Mouse (Mus musculus): ENCODE results near the gene Dok3.
"Not testable (repeated sequence)": the region's sequence is repeated elsewhere in the genome, so short reads cannot be mapped to it uniquely, and the experiment has no call there.

The Dok3 gene

GRCm38 (mm10) chr13:55529198-55529915, at the start of gene Dok3:
Gene Dok3, minus strand, starts transcription at chr13:55529296.
- ChIA-PET POLR2A (interaction anchor here in 1 of 4 experiments (1.0 to 1.6 kb wide), 5 partner anchors 15 to 199 kb away, joined by 3 to 8 read pairs (median 3); partner anchors contain the start of gene Prr7), CTCF (interaction anchor here (0.5 to 1.1 kb wide), 6 partner anchors 11 to 508 kb away, joined by 3 to 4 read pairs (median 3); no protein-coding TSS in a partner anchor)

GRCm38 (mm10) chr13:55578086-55578485, 49.0 kb upstream of the Dok3 start:
- CTCF ChIA-PET, result no interaction called here
- POLR2A ChIA-PET, result no interaction called here

GRCm38 (mm10) chr13:55576872-55577271, 47.8 kb upstream of the Dok3 start:
- POLR2A ChIA-PET, result interaction anchor here in 2 of 4 experiments (0.6 to 1.8 kb wide), 3 partner anchors 46 to 162 kb away, joined by 3 to 4 read pairs (median 3); partner anchors contain the start of genes B230219D22Rik (in 1 of the 2) and Caml (in 1 of the 2)
- CTCF ChIA-PET, result not testable (repeated sequence)

GRCm38 (mm10) chr13:55575932-55576331, 46.8 kb upstream of the Dok3 start:
- CTCF ChIA-PET, result interaction anchor here (0.5 to 1.2 kb wide), 8 partner anchors 31 to 181 kb away, joined by 3 to 9 read pairs (median 3); partner anchors contain the start of gene Ddx46 (in 1 of the 4)

GRCm38 (mm10) chr13:55574321-55574720, 45.2 kb upstream of the Dok3 start:
- POLR2A ChIA-PET, result interaction anchor here in 1 of 4 experiments (1.0 to 1.4 kb wide), 2 partner anchors 17 to 26 kb away, joined by 3 to 5 read pairs; no protein-coding TSS in a partner anchor

More at GRCm38 (mm10) chr13:55575932-55576331, 46.8 kb upstream of the Dok3 start:
- POLR2A ChIA-PET, result interaction anchor here (0.6 to 1.8 kb wide), 18 partner anchors 9 to 423 kb away, joined by 3 to 7 read pairs (median 4); partner anchors contain the start of genes B230219D22Rik (in 2 of the 4), Caml (in 2 of the 4), B4galt7 (in 1 of the 4) and Ddx46 (in 1 of the 4)

GRCm38 (mm10) chr13:55573432-55573831, 44.3 kb upstream of the Dok3 start, which contains the start of gene Tmed9:
Gene Tmed9, plus strand, starts transcription at chr13:55573732.
- CTCF ChIA-PET, result interaction anchor here in 1 of 4 experiments (0.6 kb wide), 2 partner anchors 16 to 105 kb away, joined by 6 to 11 read pairs; no protein-coding TSS in a partner anchor
- POLR2A ChIA-PET, result interaction anchor here in 3 of 4 experiments (0.8 to 1.3 kb wide), 7 partner anchors 10 to 468 kb away, joined by 3 to 5 read pairs (median 4); partner anchors contain the start of genes B4galt7 (in 1 of the 3) and Zfp346 (in 1 of the 3)

More at GRCm38 (mm10) chr13:55574321-55574720, 45.2 kb upstream of the Dok3 start:
- CTCF ChIA-PET, result no interaction called here

- POLR2A ChIA-PET, result interaction anchor here in 3 of 4 experiments (0.7 to 1.9 kb wide), 11 partner anchors 9 to 467 kb away, joined by 3 to 7 read pairs (median 3); partner anchors contain the start of gene Zfp346 (in 1 of the 3)
- CTCF ChIA-PET, result interaction anchor here in 2 of 4 experiments (0.6 to 0.7 kb wide), 4 partner anchors 8 to 251 kb away, joined by 3 to 6 read pairs (median 4); partner anchors contain the start of gene Prelid1 (in 1 of the 2)
Measured at GRCm38 (mm10) chr13:55571977-55572376, 42.9 kb upstream of the Dok3 start.

GRCm38 (mm10) chr13:55571027-55571751, 42.1 kb upstream of the Dok3 start, which contains the start of gene Fam193b:
Gene Fam193b, minus strand, starts transcription at chr13:55571120.
- CTCF ChIA-PET, result interaction anchor here (0.5 to 1.2 kb wide), 5 partner anchors 35 to 705 kb away, joined by 3 to 6 read pairs (median 3); partner anchors contain the start of gene Ddx41 (in 2 of the 4)
- POLR2A ChIA-PET, result interaction anchor here in 3 of 4 experiments (0.8 to 2.0 kb wide), 21 partner anchors 9 to 122 kb away, joined by 3 to 14 read pairs (median 4); partner anchors contain the start of genes Caml (in 2 of the 3), B230219D22Rik (in 1 of the 3), B4galt7 (in 1 of the 3) and Ddx41 (in 1 of the 3)

GRCm38 (mm10) chr13:55570286-55570973, 41.3 kb upstream of the Dok3 start:
- POLR2A ChIA-PET, result interaction anchor here in 3 of 4 experiments (0.6 to 2.0 kb wide), 26 partner anchors 9 to 374 kb away, joined by 3 to 14 read pairs (median 4); partner anchors contain the start of genes Caml (in 2 of the 3), B230219D22Rik (in 1 of the 3), B4galt7 (in 1 of the 3) and Ddx41 (in 1 of the 3)
- CTCF ChIA-PET, result interaction anchor here (0.5 to 1.2 kb wide), 5 partner anchors 34 to 706 kb away, joined by 3 to 6 read pairs (median 3); partner anchors contain the start of gene Ddx41 (in 2 of the 4)

GRCm38 (mm10) chr13:55569726-55570285, 40.7 kb upstream of the Dok3 start:
- CTCF ChIA-PET, result interaction anchor here (0.6 to 1.2 kb wide), 4 partner anchors 33 to 258 kb away, joined by 3 to 6 read pairs (median 4); partner anchors contain the start of gene Ddx41 (in 2 of the 4)
- POLR2A ChIA-PET, result interaction anchor here in 3 of 4 experiments (0.6 to 2.0 kb wide), 22 partner anchors 8 to 374 kb away, joined by 3 to 14 read pairs (median 4); partner anchors contain the start of genes Caml (in 2 of the 3), B4galt7 (in 1 of the 3), Ddx41 (in 1 of the 3) and Grk6 (in 1 of the 3)

- POLR2A ChIA-PET, result interaction anchor here in 2 of 4 experiments (1.0 to 2.4 kb wide), 4 partner anchors 19 to 25 kb away, joined by 3 to 7 read pairs (median 4); no protein-coding TSS in a partner anchor
- CTCF ChIA-PET, result interaction anchor here in 2 of 4 experiments (0.5 to 0.6 kb wide), 2 partner anchors 218 to 921 kb away, joined by 3 to 5 read pairs; no protein-coding TSS in a partner anchor
Measured at GRCm38 (mm10) chr13:55568524-55568923, 39.4 kb upstream of the Dok3 start.

GRCm38 (mm10) chr13:55567949-55568348, 38.9 kb upstream of the Dok3 start:
- ChIA-PET POLR2A (interaction anchor here in 2 of 4 experiments (1.0 to 2.4 kb wide), 5 partner anchors 19 to 45 kb away, joined by 3 to 7 read pairs (median 3); no protein-coding TSS in a partner anchor), CTCF (interaction anchor here in 1 of 4 experiments (0.6 kb wide), 1 partner anchor 539 kb away, joined by 3 read pairs; no protein-coding TSS in a partner anchor)

GRCm38 (mm10) chr13:55567001-55567400, 37.9 kb upstream of the Dok3 start:
- ChIA-PET CTCF (no interaction called here), POLR2A (interaction anchor here in 2 of 4 experiments (1.1 to 2.4 kb wide), 5 partner anchors 9 to 44 kb away, joined by 3 to 7 read pairs (median 5); partner anchors contain the start of gene Ddx41 (in 1 of the 2))

- ChIA-PET POLR2A (interaction anchor here in 2 of 4 experiments (1.1 to 1.6 kb wide), 6 partner anchors 9 to 36 kb away, joined by 3 to 4 read pairs (median 3); partner anchors contain the start of gene B4galt7 (in 1 of the 2)), CTCF (interaction anchor here in 1 of 4 experiments (0.6 kb wide), 1 partner anchor 9 kb away, joined by 3 read pairs; no protein-coding TSS in a partner anchor)
Measured at GRCm38 (mm10) chr13:55563266-55563879, 34.3 kb upstream of the Dok3 start.

- ChIA-PET POLR2A (interaction anchor here in 2 of 4 experiments (0.7 to 0.9 kb wide), 3 partner anchors 9 to 453 kb away, joined by 3 read pairs; partner anchors contain the start of gene Tmed9 (in 1 of the 2)), CTCF (interaction anchor here in 3 of 4 experiments (0.6 kb wide), 3 partner anchors 15 to 106 kb away, joined by 3 to 11 read pairs (median 3); no protein-coding TSS in a partner anchor)
Measured at GRCm38 (mm10) chr13:55557499-55557898, 28.4 kb upstream of the Dok3 start.
